Mouse (Mus musculus): ENCODE data around the gene Exog. TPM values are rescaled to one million over a fixed set of nuclear protein-coding genes. Genes with fewer than 3 reads are reported as not detected.

Exog gene
- polyA plus RNA-seq, 1 experiment from 2014 or later, result 50.7 TPM

- Histone ChIP-seq H3K9me3 (no peaks in the 10 kb centered on the region), H3K4me2 (replicated peaks) (no peak overlapping the region), H3K36me3 (peaks cover 76% of the 10 kb centered on the region), H3K27me3 (no peaks in the 10 kb centered on the region), H3K4me3 (replicated peaks) (no peak overlapping the region), H3K27ac (no peak overlapping the region), H3K4me1 (replicated peaks) (no peaks in the 10 kb centered on the region), H3K9ac (replicated peaks) (no peak overlapping the region)
- peak; percentile 24; the same call in 1 of the 2 replicates for ATAC-seq
- WGBS, result 54% methylated on average over 7 of the region's 7 CpGs
Measured at GRCm38 (mm10) chr9:119465595-119465994, 20.9 kb downstream of the Exog start.

GRCm38 (mm10) chr9:119469691-119470353 is 25.1 kb downstream of the Exog start:
- WGBS, result 89% methylated on average over 8 of the region's 8 CpGs
- H3K36me3 ChIP-seq, result peaks cover 36% of the 10 kb centered on the region
- H3K27ac ChIP-seq, result no peak overlapping the region
- no peaks in the 10 kb centered on the region for H3K4me1 ChIP-seq (replicated peaks)
- no peak overlapping the region for H3K4me2 ChIP-seq (replicated peaks)
- H3K9me3 ChIP-seq, result no peaks in the 10 kb centered on the region
- no peak overlapping the region for H3K4me3 ChIP-seq (replicated peaks)
- no peak overlapping the region for H3K9ac ChIP-seq (replicated peaks)
- ATAC-seq, result no peak
- no peaks in the 10 kb centered on the region for H3K27me3 ChIP-seq

GRCm38 (mm10) chr9:119472412-119472918 is 27.7 kb downstream of the Exog start:
- ATAC-seq, result no peak
- H3K27me3 ChIP-seq, result no peaks in the 10 kb centered on the region
- WGBS, result 84% methylated on average over 11 of the region's 11 CpGs
- H3K9ac ChIP-seq (replicated peaks), result no peak overlapping the region
- no peaks in the 10 kb centered on the region for H3K9me3 ChIP-seq
- H3K4me2 ChIP-seq (replicated peaks), result no peak overlapping the region
- H3K27ac ChIP-seq, result no peak overlapping the region
- H3K36me3 ChIP-seq, result peaks cover 13% of the 10 kb centered on the region
- no peak overlapping the region for H3K4me3 ChIP-seq (replicated peaks)
- no peaks in the 10 kb centered on the region for H3K4me1 ChIP-seq (replicated peaks)

GRCm38 (mm10) chr9:119473011-119473410 is 28.3 kb downstream of the Exog start:
- no peaks in the 10 kb centered on the region for H3K4me1 ChIP-seq (replicated peaks)
- 92% methylated on average over 1 of the region's 1 CpGs for WGBS
- H3K4me3 ChIP-seq (replicated peaks), result no peak overlapping the region
- no peak overlapping the region for H3K4me2 ChIP-seq (replicated peaks)
- no peak overlapping the region for H3K9ac ChIP-seq (replicated peaks)
- no peaks in the 10 kb centered on the region for H3K9me3 ChIP-seq
- H3K36me3 ChIP-seq, result peaks cover 7% of the 10 kb centered on the region; the same call in 1 of the 2 replicates
- H3K27ac ChIP-seq, result no peak overlapping the region
- no peak for ATAC-seq
- no peaks in the 10 kb centered on the region for H3K27me3 ChIP-seq

GRCm38 (mm10) chr9:119473608-119474164 is 28.9 kb downstream of the Exog start:
- H3K9me3 ChIP-seq, result no peaks in the 10 kb centered on the region
- 88% methylated on average over 9 of the region's 9 CpGs for WGBS
- H3K4me3 ChIP-seq (replicated peaks), result no peak overlapping the region
- H3K27me3 ChIP-seq, result no peaks in the 10 kb centered on the region
- no peak overlapping the region for H3K9ac ChIP-seq (replicated peaks)
- H3K4me2 ChIP-seq (replicated peaks), result no peak overlapping the region
- no peaks in the 10 kb centered on the region for H3K4me1 ChIP-seq (replicated peaks)
- 0 out of 2 replicates have a peak, but pooled peaks cover 2% of the 10 kb centered on the region for H3K36me3 ChIP-seq
- no peak for ATAC-seq
- no peak overlapping the region for H3K27ac ChIP-seq

- Histone ChIP-seq H3K9me3 (no peaks in the 10 kb centered on the region), H3K4me1 (replicated peaks) (0 out of 2 replicates have a peak, but pooled peaks cover 3% of the 10 kb centered on the region), H3K27ac (no peak overlapping the region), H3K4me3 (replicated peaks) (no peak overlapping the region), H3K27me3 (no peaks in the 10 kb centered on the region), H3K4me2 (replicated peaks) (no peak overlapping the region), H3K36me3 (no peaks in the 10 kb centered on the region), H3K9ac (replicated peaks) (no peak overlapping the region)
- WGBS, result 70% methylated on average over 15 of the region's 15 CpGs
- peak; percentile 43; the same call in 1 of the 2 replicates for ATAC-seq
Measured at GRCm38 (mm10) chr9:119474717-119475611, 30.2 kb downstream of the Exog start.

- H3K27me3 ChIP-seq, result 0 out of 2 replicates have a peak, but pooled peaks cover 2% of the 10 kb centered on the region
Measured at GRCm38 (mm10) chr9:119477754-119478153, 33.0 kb downstream of the Exog start.

GRCm38 (mm10) chr9:119478345-119478744 is 33.6 kb downstream of the Exog start:
- 77% methylated on average over 11 of the region's 11 CpGs for WGBS
- no peak overlapping the region for H3K27ac ChIP-seq
- H3K9me3 ChIP-seq, result no peaks in the 10 kb centered on the region
- no peaks in the 10 kb centered on the region for H3K36me3 ChIP-seq
- 0 out of 2 replicates have a peak, but pooled peaks cover 2% of the 10 kb centered on the region for H3K27me3 ChIP-seq
- no peak overlapping the region for H3K9ac ChIP-seq (replicated peaks)
- peaks cover 3% of the 10 kb centered on the region for H3K4me1 ChIP-seq (replicated peaks)
- ATAC-seq, result no peak
- no peak overlapping the region for H3K4me2 ChIP-seq (replicated peaks)
- H3K4me3 ChIP-seq (replicated peaks), result no peak overlapping the region

More at GRCm38 (mm10) chr9:119477754-119478153, 33.0 kb downstream of the Exog start:
- no peak overlapping the region for H3K4me3 ChIP-seq (replicated peaks)
- 0 out of 2 replicates have a peak, but pooled peaks cover 3% of the 10 kb centered on the region for H3K4me1 ChIP-seq (replicated peaks)
- no peaks in the 10 kb centered on the region for H3K36me3 ChIP-seq
- no peak overlapping the region for H3K4me2 ChIP-seq (replicated peaks)
- no peak for ATAC-seq
- 65% methylated on average over 6 of the region's 6 CpGs for WGBS
- no peak overlapping the region for H3K9ac ChIP-seq (replicated peaks)
- H3K27ac ChIP-seq, result no peak overlapping the region
- no peaks in the 10 kb centered on the region for H3K9me3 ChIP-seq

GRCm38 (mm10) chr9:119479297-119479696 is 34.6 kb downstream of the Exog start:
- H3K9ac ChIP-seq (replicated peaks), result no peak overlapping the region
- WGBS, result 66% methylated on average over 8 of the region's 8 CpGs

GRCm38 (mm10) chr9:119481612-119482011 is 36.9 kb downstream of the Exog start:
- Histone ChIP-seq H3K36me3 (no peaks in the 10 kb centered on the region), H3K9ac (replicated peaks) (no peak overlapping the region), H3K4me2 (replicated peaks) (no peak overlapping the region), H3K4me3 (replicated peaks) (no peak overlapping the region), H3K4me1 (replicated peaks) (peaks cover 16% of the 10 kb centered on the region), H3K9me3 (no peaks in the 10 kb centered on the region), H3K27me3 (0 out of 2 replicates have a peak, but pooled peaks cover 2% of the 10 kb centered on the region), H3K27ac (no peak overlapping the region)
- ATAC-seq, result no peak
- 86% methylated on average over 4 of the region's 4 CpGs for WGBS

More at GRCm38 (mm10) chr9:119479297-119479696, 34.6 kb downstream of the Exog start:
- peaks cover 13% of the 10 kb centered on the region for H3K4me1 ChIP-seq (replicated peaks)
- no peaks in the 10 kb centered on the region for H3K9me3 ChIP-seq
- H3K27ac ChIP-seq, result no peak overlapping the region
- H3K4me2 ChIP-seq (replicated peaks), result no peak overlapping the region
- no peak for ATAC-seq
- H3K27me3 ChIP-seq, result 0 out of 2 replicates have a peak, but pooled peaks cover 2% of the 10 kb centered on the region
- H3K4me3 ChIP-seq (replicated peaks), result no peak overlapping the region
- no peaks in the 10 kb centered on the region for H3K36me3 ChIP-seq

- Histone ChIP-seq H3K27ac (no peak overlapping the region), H3K27me3 (0 out of 2 replicates have a peak, but pooled peaks cover 2% of the 10 kb centered on the region), H3K4me2 (replicated peaks) (no peak overlapping the region), H3K9ac (replicated peaks) (no peak overlapping the region; the same call in 1 of the 2 replicates), H3K36me3 (no peaks in the 10 kb centered on the region), H3K4me1 (replicated peaks) (peaks cover 16% of the 10 kb centered on the region), H3K4me3 (replicated peaks) (no peak overlapping the region), H3K9me3 (no peaks in the 10 kb centered on the region)
- peak; percentile 55 for ATAC-seq
- WGBS, result 49% methylated on average over 23 of the region's 23 CpGs
Measured at GRCm38 (mm10) chr9:119483554-119484353, 39.0 kb downstream of the Exog start.
